Mouse (Mus musculus) liver, adult 10 weeks (tissue): ENCODE data around the gene Nup88. TPM values are rescaled to one million over a fixed set of nuclear protein-coding genes. Genes with fewer than 3 reads are reported as not detected.

Source experiments
- polyA plus RNA-seq: library from polyadenylated mRNA; stranded (reverse); fragments of 350-450 nt; fragmentation: Illumina TruSeq; extraction: RNeasy Lipid Tissue Mini Kit (QIAGEN cat#74804); gene quantifications from one replicate; pipeline ENCODE4 v1.2.3, GENCODE M21; 2014; ENCODE audit warnings: low read depth, low replicate concordance

Nup88 gene
- polyA plus RNA-seq: 61.7 TPM

GRCm38 (mm10) chr11:70969821-70970559 lies at the start of gene Nup88, which contains the start of gene Rpain:
Nup88 (minus strand) TSS chr11:70969973.
Rpain (plus strand) TSS chr11:70970213.

GRCm38 (mm10) chr11:71004316-71004773 lies 34.6 kb upstream of the Nup88 start, which contains the start of gene Dhx33:
Dhx33 (minus strand) TSS chr11:71004437.

GRCm38 (mm10) chr11:70982557-70983228 lies 12.9 kb upstream of the Nup88 start, which contains the start of gene C1qbp:
C1qbp (minus strand) TSS chr11:70983026.

Other genes with a start within 250 kb of the Nup88 start
- gene Zfp3, start 205.8 kb downstream of the Nup88 start, polyA plus RNA-seq: 1.7 TPM
- 2.3 TPM for gene Scimp, start 157.4 kb downstream of the Nup88 start, polyA plus RNA-seq
- gene Rabep1, start 125.2 kb downstream of the Nup88 start, polyA plus RNA-seq: 50.6 TPM
- 21.3 TPM for gene Rpain, start 240 bp upstream of the Nup88 start, polyA plus RNA-seq
- gene C1qbp, start 13.1 kb upstream of the Nup88 start, polyA plus RNA-seq: 138 TPM
- 8.8 TPM for gene Dhx33, start 34.5 kb upstream of the Nup88 start, polyA plus RNA-seq
- gene Mis12, start 49.6 kb upstream of the Nup88 start, polyA plus RNA-seq: 25.8 TPM
- gene Derl2, start 49.9 kb upstream of the Nup88 start, polyA plus RNA-seq: 117 TPM
- gene 6330403K07Rik, start 63.5 kb upstream of the Nup88 start, polyA plus RNA-seq: not detected
- gene Nlrp1a, start 174.7 kb upstream of the Nup88 start, polyA plus RNA-seq: not detected